In the genomic region with DNA sequence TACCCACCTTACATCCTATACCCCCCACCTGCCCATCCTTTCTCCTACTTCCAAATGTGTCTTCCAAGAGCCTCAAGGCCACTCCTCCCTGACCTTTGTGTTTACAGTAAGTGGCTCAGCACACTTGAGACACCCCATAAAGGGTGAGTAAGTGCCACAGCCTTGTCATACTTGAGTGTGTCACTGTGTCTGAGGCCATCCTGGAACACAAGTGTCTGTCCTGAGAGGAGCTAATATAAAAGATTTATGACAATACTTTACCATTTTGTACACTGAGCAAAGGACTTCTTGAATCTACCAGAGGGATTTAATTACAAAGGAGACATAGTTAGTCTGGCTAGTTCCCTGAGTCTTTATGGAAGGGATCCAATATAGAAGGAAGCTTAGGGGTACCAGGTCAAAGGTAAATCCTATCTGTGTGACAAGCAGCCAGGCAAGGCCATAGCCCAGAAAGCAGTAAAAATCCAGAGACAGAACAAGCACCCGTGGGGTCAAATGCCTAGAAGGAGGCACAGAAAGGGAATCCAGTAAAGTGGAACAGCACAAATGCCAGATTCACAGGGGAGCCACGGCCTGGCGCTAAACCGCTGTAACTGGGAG, we compare ENCODE assay signal across 15 mouse cellular contexts. TPM values are rescaled to one million over a fixed set of nuclear protein-coding genes. Genes with fewer than 3 reads are reported as not detected.
DNase-seq lines count a peak whose midpoint lies in the region; ATAC-seq lines count a peak whose summit lies in the region.
"Had no signal": no experiment of that assay in that cellular context is flagged by ENCODE, and none has a peak within 500 bp of the region (broad histone marks: within the 10 kb centered on the region; RNA-seq: fewer than 3 reads in every experiment).

No protein-coding gene starts in this region.

- ATAC-seq in midbrain, embryonic 14.5 days (ENCODE audit: low FRiP score, low TSS enrichment): no peak
- no peak for ATAC-seq in midbrain, embryonic 15.5 days (replicated peaks)
- ATAC-seq in forebrain, embryonic 11.5 days (replicated peaks; ENCODE audit: low FRiP score): no peak
- ATAC-seq: inflammation-experienced regulatory T-cells, adult 6 months had no signal

- WGBS in midbrain, embryonic 14.5 days: 9% methylated on average over 4 of the region's 4 CpGs
- 31% methylated on average over 4 of the region's 4 CpGs for WGBS in midbrain, embryonic 10.5 days
- 14% methylated on average over 4 of the region's 4 CpGs for WGBS in midbrain, embryonic 15.5 days
- WGBS in forebrain, embryonic 11.5 days: 37% methylated on average over 4 of the region's 4 CpGs

- no peak overlapping the region; the same call in 1 of the 2 replicates for H3K9ac ChIP-seq in midbrain, embryonic 14.5 days (replicated peaks; ENCODE audit: low read length)
- H3K9ac ChIP-seq in midbrain, embryonic 15.5 days: no peak overlapping the region
- H3K9ac ChIP-seq in forebrain, embryonic 11.5 days (ENCODE audit: low read length): no peak overlapping the region
- H3K9ac ChIP-seq: embryonic facial prominence, embryonic 15.5 days; forebrain, embryonic 15.5 days; liver, embryonic 13.5 days had no signal

- peaks cover 16% of the 10 kb centered on the region for H3K27me3 ChIP-seq in midbrain, embryonic 14.5 days (ENCODE audit: control insufficient read depth, insufficient read depth, low read length)
- peaks cover 65% of the 10 kb centered on the region for H3K27me3 ChIP-seq in midbrain, embryonic 10.5 days (ENCODE audit: low read depth, poor library complexity, severe bottlenecking)
- H3K27me3 ChIP-seq in midbrain, embryonic 15.5 days (replicated peaks): peaks cover 26% of the 10 kb centered on the region
- H3K27me3 ChIP-seq in forebrain, embryonic 11.5 days (ENCODE audit: control insufficient read depth, insufficient read depth, low read length): peaks cover 29% of the 10 kb centered on the region

- H3K4me3 ChIP-seq in midbrain, embryonic 14.5 days (replicated peaks; ENCODE audit: low read depth, low read length): no peak overlapping the region
- no peak overlapping the region for H3K4me3 ChIP-seq in midbrain, embryonic 10.5 days
- H3K4me3 ChIP-seq in midbrain, embryonic 15.5 days: peak overlapping the region; percentile 77; the same call in 1 of the 2 replicates
- H3K4me3 ChIP-seq in forebrain, embryonic 11.5 days (ENCODE audit: low read depth, low read length): no peak overlapping the region

- peak; percentile 38 for DNase-seq in embryo, embryonic 10 days (ENCODE audit: low spot score)
- DNase-seq in embryo, embryonic 9.5 days (ENCODE audit: extremely low spot score): no peak
- DNase-seq in midbrain, embryonic 14.5 days: peak; percentile 25
- DNase-seq in midbrain, embryonic 10.5 days (ENCODE audit: low spot score): no peak
- no peak for DNase-seq in urinary bladder, postnatal 4 days (ENCODE audit: low spot score in 2 of 2)
- DNase-seq in forebrain, embryonic 11.5 days (ENCODE audit: low spot score): no peak
- no peak for DNase-seq in right cerebral cortex, postnatal 25 days
- DNase-seq: gastrocnemius, postnatal 25 days; layer of hippocampus, adult 9-11 months; liver, embryonic 13.5 days had no signal

- H3K4me1 ChIP-seq in midbrain, embryonic 14.5 days (ENCODE audit: control insufficient read depth, insufficient read depth, low read length): peaks cover 7% of the 10 kb centered on the region; the same call in 1 of the 2 replicates
- peaks cover 34% of the 10 kb centered on the region for H3K4me1 ChIP-seq in midbrain, embryonic 10.5 days
- H3K4me1 ChIP-seq in midbrain, embryonic 15.5 days: peaks cover 32% of the 10 kb centered on the region
- H3K4me1 ChIP-seq in forebrain, embryonic 11.5 days (replicated peaks; ENCODE audit: control insufficient read depth, insufficient read depth, low read length): peaks cover 11% of the 10 kb centered on the region

- no peaks in the 10 kb centered on the region for H3K36me3 ChIP-seq in midbrain, embryonic 14.5 days (ENCODE audit: control insufficient read depth, insufficient read depth, low read length)
- H3K36me3 ChIP-seq in midbrain, embryonic 10.5 days: no peaks in the 10 kb centered on the region
- H3K36me3 ChIP-seq in midbrain, embryonic 15.5 days (replicated peaks): no peaks in the 10 kb centered on the region
- H3K36me3 ChIP-seq in forebrain, embryonic 11.5 days (ENCODE audit: control insufficient read depth, insufficient read depth, low read length): no peaks in the 10 kb centered on the region
- H3K36me3 ChIP-seq: embryonic facial prominence, embryonic 15.5 days; forebrain, embryonic 15.5 days; G1E; liver, embryonic 13.5 days had no signal

- no peak overlapping the region for H3K27ac ChIP-seq in midbrain, embryonic 14.5 days (replicated peaks; ENCODE audit: low read depth, low read length)
- H3K27ac ChIP-seq in midbrain, embryonic 10.5 days (replicated peaks): no peak overlapping the region
- no peak overlapping the region for H3K27ac ChIP-seq in midbrain, embryonic 15.5 days
- H3K27ac ChIP-seq in forebrain, embryonic 11.5 days (ENCODE audit: low read depth, low read length): no peak overlapping the region
- H3K27ac ChIP-seq: forebrain, embryonic 15.5 days; liver, embryonic 13.5 days had no signal

- peak overlapping the region; percentile 85 for H3K4me2 ChIP-seq in midbrain, embryonic 14.5 days (ENCODE audit: low read length)
- peak overlapping the region; percentile 76; the same call in 1 of the 2 replicates for H3K4me2 ChIP-seq in midbrain, embryonic 15.5 days
- no peak overlapping the region for H3K4me2 ChIP-seq in forebrain, embryonic 11.5 days (ENCODE audit: low read depth, low read length, severe bottlenecking)
- H3K4me2 ChIP-seq: liver, embryonic 13.5 days had no signal

- no peaks in the 10 kb centered on the region for H3K9me3 ChIP-seq in midbrain, embryonic 14.5 days (ENCODE audit: control insufficient read depth, low read length)
- no peaks in the 10 kb centered on the region for H3K9me3 ChIP-seq in midbrain, embryonic 10.5 days (replicated peaks)
- H3K9me3 ChIP-seq in midbrain, embryonic 15.5 days: no peaks in the 10 kb centered on the region
- no peaks in the 10 kb centered on the region for H3K9me3 ChIP-seq in forebrain, embryonic 11.5 days (ENCODE audit: control insufficient read depth, low read length)
- H3K9me3 ChIP-seq: embryonic facial prominence, embryonic 15.5 days; forebrain, embryonic 15.5 days; liver, embryonic 13.5 days had no signal

RNA-seq across cellular contexts. Expression of a gene that starts 2.9 kb away (rescaled TPM):
- polyA plus RNA-seq in midbrain, embryonic 14.5 days (2014; fragmentation: Nextera tagmentation; extraction: Ambion mirVana): 3.8 and 5.1 TPM in 2 replicates
- 0.37 and 0.52 TPM in 2 replicates for polyA plus RNA-seq in midbrain, embryonic 10.5 days (2016; fragmentation: Nextera tagmentation; extraction: Ambion mirVana)
- 3.5 and 3.7 TPM in 2 replicates for polyA plus RNA-seq in midbrain, embryonic 15.5 days (2015; fragmentation: Nextera tagmentation; extraction: Ambion mirVana)
- polyA plus RNA-seq in forebrain, embryonic 11.5 days (2014; fragmentation: Nextera tagmentation; extraction: Ambion mirVana): 0.57 and 0.75 TPM in 2 replicates
- polyA plus RNA-seq: G1E; inflammation-experienced regulatory T-cells, adult 6 months had no signal

Comparison
In these comparisons a context has a peak if more than half of its experiments do, and no peak if none do; other contexts are left out.
1. DNase-seq: peak in embryo, embryonic 10 days (single experiment) and midbrain, embryonic 14.5 days (single experiment); none in embryo, embryonic 9.5 days (single experiment), midbrain, embryonic 10.5 days (single experiment), urinary bladder, postnatal 4 days (0 of 2), forebrain, embryonic 11.5 days (single experiment) and right cerebral cortex, postnatal 25 days (single experiment).